Mouse (Mus musculus) retina, postnatal 1 day (tissue): ENCODE measurements around the gene Cldn7.

Experiments used
- DNase-seq: peaks from one replicate; pipeline ENCODE4 v3.0.0-alpha.2; 2012

Cldn7 gene

GRCm38 (mm10) chr11:69992396-69992795 lies 27.8 kb downstream of the Cldn7 start:
- no peak for DNase-seq

GRCm38 (mm10) chr11:69992932-69993331 lies 28.4 kb downstream of the Cldn7 start:
- DNase-seq, result peak; percentile 44

- DNase-seq, result no peak
These were observed 30.0 kb downstream of the Cldn7 start for GRCm38 (mm10) chr11:69994401-69995090.

GRCm38 (mm10) chr11:69995391-69995960 lies 30.9 kb downstream of the Cldn7 start, which contains the start of gene Phf23:
Gene Phf23, plus strand, starts transcription at chr11:69995777.
- peak; percentile 100 for DNase-seq

GRCm38 (mm10) chr11:69996161-69997061 lies 31.8 kb downstream of the Cldn7 start:
- no peak for DNase-seq

- peak; percentile 90 for DNase-seq
These were observed 32.5 kb downstream of the Cldn7 start for GRCm38 (mm10) chr11:69997070-69997509.

GRCm38 (mm10) chr11:69998567-69999491 lies 34.2 kb downstream of the Cldn7 start:
- DNase-seq, result no peak

GRCm38 (mm10) chr11:69999666-70000065 lies 35.1 kb downstream of the Cldn7 start:
- no peak for DNase-seq

- DNase-seq, result peak; percentile 97
These were observed 35.9 kb downstream of the Cldn7 start, which contains the start of gene Dvl2 for GRCm38 (mm10) chr11:70000396-70000898. Gene Dvl2, plus strand, starts transcription at chr11:70000595.

- DNase-seq, result no peak
These were observed 36.6 kb downstream of the Cldn7 start for GRCm38 (mm10) chr11:70001159-70001558.

GRCm38 (mm10) chr11:70001865-70002264 lies 37.3 kb downstream of the Cldn7 start:
- peak; percentile 75 for DNase-seq

GRCm38 (mm10) chr11:70002471-70002870 lies 37.9 kb downstream of the Cldn7 start:
- no peak for DNase-seq

GRCm38 (mm10) chr11:70005521-70005920 lies 40.9 kb downstream of the Cldn7 start:
- DNase-seq, result peak; percentile 52

GRCm38 (mm10) chr11:70010033-70010432 lies 45.5 kb downstream of the Cldn7 start:
- no peak for DNase-seq

GRCm38 (mm10) chr11:70010548-70010947 lies 46.0 kb downstream of the Cldn7 start:
- DNase-seq, result no peak

- no peak for DNase-seq
These were observed 46.4 kb downstream of the Cldn7 start for GRCm38 (mm10) chr11:70010961-70011360.

GRCm38 (mm10) chr11:70012931-70013330 lies 48.4 kb downstream of the Cldn7 start:
- no peak for DNase-seq

- DNase-seq, result no peak
These were observed 48.8 kb downstream of the Cldn7 start for GRCm38 (mm10) chr11:70013408-70013807.

- no peak for DNase-seq
These were observed 49.5 kb downstream of the Cldn7 start for GRCm38 (mm10) chr11:70014051-70014450.

GRCm38 (mm10) chr11:70014880-70015558 lies 50.4 kb downstream of the Cldn7 start, which contains the start of gene Acadvl:
Gene Acadvl, minus strand, starts transcription at chr11:70015411.
- peak; percentile 91 for DNase-seq

- no peak for DNase-seq
These were observed 51.1 kb downstream of the Cldn7 start for GRCm38 (mm10) chr11:70015677-70016076.
